Mouse (Mus musculus) neural tube, embryonic 11.5 days (tissue): ENCODE data around the gene Sele. TPM values are rescaled to one million over a fixed set of nuclear protein-coding genes. Genes with fewer than 3 reads are reported as not detected.
"Not testable (repeated sequence)": the region's sequence is repeated elsewhere in the genome, so short reads cannot be mapped to it uniquely, and the experiment has no call there.

Experiments used
- ATAC-seq: fragments of 200-750 bp; cut with Nextera tagmentation; 2 replicates; pipeline ENCODE4 v1.8.0; 2017; ENCODE audit warnings: moderate number of reproducible peaks, mild to moderate bottlenecking, moderate TSS enrichment, moderate library complexity; ENCODE audit not compliant: insufficient read depth, low FRiP score, low TSS enrichment
- DNase-seq: peaks from one replicate; pipeline ENCODE4 v3.0.0-alpha.2; 2015; ENCODE audit warnings: low spot score
- H3K27ac ChIP-seq: fragments of 300-500 bp; sonication (generic); 2 replicates; pipeline ENCODE4 v1.5.1; 2014; ENCODE audit warnings: low read depth, mild to moderate bottlenecking, low read length
- H3K27me3 ChIP-seq: fragments of 300-500 bp; sonication (generic); 2 replicates; pipeline ENCODE4 v1.6.1; 2014; ENCODE audit warnings: mild to moderate bottlenecking, low read length, mixed read lengths; ENCODE audit not compliant: control insufficient read depth, insufficient read depth
- H3K36me3 ChIP-seq: fragments of 300-500 bp; sonication (generic); 2 replicates; pipeline ENCODE4 v1.6.1; 2014; ENCODE audit warnings: mild to moderate bottlenecking, low read length, moderate library complexity, mixed read lengths; ENCODE audit not compliant: control insufficient read depth, insufficient read depth
- H3K4me1 ChIP-seq: fragments of 300-500 bp; sonication (generic); 2 replicates; pipeline ENCODE4 v1.6.1; 2014; ENCODE audit warnings: low read length, mixed read lengths; ENCODE audit not compliant: control insufficient read depth, insufficient read depth
- H3K4me2 ChIP-seq: fragments of 300-500 bp; sonication (generic); 2 replicates; pipeline ENCODE4 v1.6.1; 2014; ENCODE audit warnings: low read depth, mild to moderate bottlenecking, moderate library complexity
- H3K4me3 ChIP-seq: fragments of 300-500 bp; sonication (generic); 2 replicates; pipeline ENCODE4 v1.5.1; 2014; ENCODE audit warnings: low read depth, low read length
- H3K9ac ChIP-seq: fragments of 300-500 bp; sonication (generic); 2 replicates; pipeline ENCODE4 v1.6.1; 2014; ENCODE audit warnings: mild to moderate bottlenecking, low read length
- H3K9me3 ChIP-seq: fragments of 300-500 bp; sonication (generic); 2 replicates; pipeline ENCODE4 v1.6.1; 2016; ENCODE audit warnings: low read length; ENCODE audit not compliant: control insufficient read depth
- WGBS: fragments of 180-500 bp; shearing (Covaris S2); extraction: QIAGEN DNeasy Blood & Tissue Kit; methylation state at CpG from one replicate; pipeline ENCODE4 v1.1.7; 2014; 5-methylcytosine and 5-hydroxymethylcytosine counted together
- polyA plus RNA-seq: library from polyadenylated mRNA; unstranded; fragments of >200 nt; fragmentation: Nextera tagmentation; extraction: Ambion mirVana; gene quantifications from 2 replicates; pipeline ENCODE4 v1.2.1, GENCODE M21; 2014

The Sele gene
- 0.08 TPM in 1 of 2 replicates, not detected in the other for polyA plus RNA-seq

DNA sequence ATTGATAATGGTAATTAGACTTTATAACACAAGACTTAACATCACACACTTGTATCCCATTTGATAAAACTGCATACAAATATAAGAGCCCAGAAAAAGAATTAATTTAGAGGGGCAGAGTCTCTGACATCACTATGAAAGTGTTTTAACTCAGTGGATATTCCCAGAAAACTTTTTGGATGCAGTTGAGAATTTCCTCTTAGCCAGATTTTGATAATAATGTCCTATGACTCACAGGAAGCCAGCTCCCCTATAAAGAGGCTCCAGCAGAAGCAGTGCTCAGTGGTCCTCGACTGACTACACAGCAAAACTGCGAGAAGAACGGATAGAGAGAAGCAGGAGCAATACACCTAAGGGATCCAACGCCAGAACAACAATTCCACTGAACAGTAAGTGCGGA is at the start of gene Sele:
Gene Sele (plus strand): TSS at position 301 of the 400 bp plus-strand sequence.
- 79% methylated on average over 5 of the region's 5 CpGs for WGBS

DNA sequence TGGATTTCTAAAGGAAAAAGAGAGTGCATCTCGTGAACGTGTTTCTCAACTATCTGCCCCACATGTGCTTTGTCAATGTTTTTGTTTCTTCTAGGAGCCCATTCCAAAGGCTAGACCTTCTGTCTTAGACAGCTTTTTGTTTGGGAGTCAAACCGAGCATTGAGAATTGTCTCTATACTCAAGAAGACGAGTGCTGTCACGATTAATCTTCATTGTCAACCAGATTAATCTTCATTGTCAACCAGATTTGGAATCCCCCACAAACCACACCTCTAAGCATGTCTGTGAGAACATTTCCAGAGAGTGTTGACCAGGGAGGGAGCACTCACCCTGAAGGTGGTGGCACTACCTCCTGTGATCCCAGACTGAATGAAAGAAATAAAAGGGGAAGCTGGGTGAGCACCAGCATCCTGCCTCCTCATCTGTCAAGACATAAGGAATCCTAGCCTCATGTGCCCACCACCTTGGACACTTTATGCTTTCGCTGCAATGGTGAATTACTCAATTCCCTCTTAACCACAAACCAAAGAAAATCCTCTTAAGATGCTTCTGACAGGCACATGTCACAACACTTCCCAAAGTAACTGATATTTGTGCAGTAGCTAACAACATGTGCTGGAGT is 46.1 kb upstream of the Sele start:
- WGBS: 70% methylated on average over 6 of the region's 6 CpGs
- Histone ChIP-seq H3K9ac (no peak overlapping the region), H3K36me3 (no peaks in the 10 kb centered on the region), H3K9me3 (no peaks in the 10 kb centered on the region), H3K27me3 (no peaks in the 10 kb centered on the region), H3K4me2 (no peak overlapping the region), H3K4me1 (no peaks in the 10 kb centered on the region), H3K27ac (no peak overlapping the region), H3K4me3 (no peak overlapping the region)
- no peak for DNase-seq
- ATAC-seq: no peak

More for the DNA sequence above, at the start of gene Sele:
- no peak within 1 kb of the TSS for H3K4me2 ChIP-seq
- no peak within 1 kb of the TSS for H3K27ac ChIP-seq
- H3K9me3 ChIP-seq: no peaks in the 10 kb centered on the region
- H3K4me3 ChIP-seq: no peak within 1 kb of the TSS
- H3K9ac ChIP-seq: no peak within 1 kb of the TSS
- H3K4me1 ChIP-seq: no peaks in the 10 kb centered on the region
- DNase-seq: no peak
- no peak for ATAC-seq
- no peaks in the 10 kb centered on the region for H3K36me3 ChIP-seq
- no peaks in the 10 kb centered on the region for H3K27me3 ChIP-seq

DNA sequence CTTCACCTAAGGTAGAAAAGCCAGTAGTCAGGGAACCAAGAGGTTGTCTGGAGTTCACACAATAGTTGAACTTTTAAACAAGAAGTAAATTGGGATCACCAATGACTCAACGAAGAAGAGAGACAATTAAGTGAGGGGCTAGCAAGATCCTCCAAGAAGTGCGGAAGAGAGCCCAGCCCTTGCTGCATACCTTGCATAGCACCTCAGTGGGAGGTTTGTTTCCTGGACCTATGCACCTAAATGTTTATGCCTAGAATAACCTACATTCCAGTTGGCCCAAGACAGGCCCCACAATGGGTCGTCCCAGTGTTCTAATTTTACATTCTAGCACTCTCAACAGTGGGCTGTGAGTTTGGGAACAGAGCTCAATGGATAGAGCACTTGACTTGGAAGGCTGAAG is 43.7 kb upstream of the Sele start:
- no peak overlapping the region for H3K4me2 ChIP-seq
- ATAC-seq: no peak
- WGBS: 81% methylated on average over 3 of the region's 3 CpGs
- H3K4me1 ChIP-seq: no peaks in the 10 kb centered on the region
- H3K27me3 ChIP-seq: no peaks in the 10 kb centered on the region
- H3K36me3 ChIP-seq: no peaks in the 10 kb centered on the region
- H3K9ac ChIP-seq: no peak overlapping the region
- DNase-seq: no peak
- no peaks in the 10 kb centered on the region for H3K9me3 ChIP-seq
- no peak overlapping the region for H3K4me3 ChIP-seq
- no peak overlapping the region for H3K27ac ChIP-seq

GRCm38 (mm10) chr1:164009235-164009634 is 38.8 kb upstream of the Sele start:
- H3K9me3 ChIP-seq: no peaks in the 10 kb centered on the region
- 45% methylated on average over 2 of the region's 2 CpGs for WGBS
- no peak overlapping the region for H3K27ac ChIP-seq
- DNase-seq (no peak), ATAC-seq (no peak)
- H3K9ac ChIP-seq: no peak overlapping the region
- H3K36me3 ChIP-seq: no peaks in the 10 kb centered on the region
- H3K4me1 ChIP-seq: no peaks in the 10 kb centered on the region
- H3K4me2 ChIP-seq: no peak overlapping the region
- no peak overlapping the region for H3K4me3 ChIP-seq
- H3K27me3 ChIP-seq: no peaks in the 10 kb centered on the region

- no peak overlapping the region for H3K9ac ChIP-seq
- H3K4me1 ChIP-seq: no peaks in the 10 kb centered on the region
- H3K9me3 ChIP-seq: no peaks in the 10 kb centered on the region
- no peak overlapping the region for H3K27ac ChIP-seq
- WGBS: 91% methylated on average over 1 of the region's 1 CpGs
- ATAC-seq: no peak
- H3K4me3 ChIP-seq: no peak overlapping the region
- no peaks in the 10 kb centered on the region for H3K36me3 ChIP-seq
- no peaks in the 10 kb centered on the region for H3K27me3 ChIP-seq
- no peak for DNase-seq
- H3K4me2 ChIP-seq: no peak overlapping the region
Observed at GRCm38 (mm10) chr1:164014616-164015015, 33.4 kb upstream of the Sele start.

GRCm38 (mm10) chr1:164018221-164018896 is 29.7 kb upstream of the Sele start:
- Histone ChIP-seq H3K27ac (no peak overlapping the region), H3K36me3 (no peaks in the 10 kb centered on the region), H3K27me3 (no peaks in the 10 kb centered on the region), H3K4me3 (no peak overlapping the region), H3K9ac (no peak overlapping the region), H3K4me2 (no peak overlapping the region), H3K9me3 (no peaks in the 10 kb centered on the region), H3K4me1 (no peaks in the 10 kb centered on the region)
- WGBS: 83% methylated on average over 16 of the region's 16 CpGs
- DNase-seq (no peak), ATAC-seq (no peak)

DNA sequence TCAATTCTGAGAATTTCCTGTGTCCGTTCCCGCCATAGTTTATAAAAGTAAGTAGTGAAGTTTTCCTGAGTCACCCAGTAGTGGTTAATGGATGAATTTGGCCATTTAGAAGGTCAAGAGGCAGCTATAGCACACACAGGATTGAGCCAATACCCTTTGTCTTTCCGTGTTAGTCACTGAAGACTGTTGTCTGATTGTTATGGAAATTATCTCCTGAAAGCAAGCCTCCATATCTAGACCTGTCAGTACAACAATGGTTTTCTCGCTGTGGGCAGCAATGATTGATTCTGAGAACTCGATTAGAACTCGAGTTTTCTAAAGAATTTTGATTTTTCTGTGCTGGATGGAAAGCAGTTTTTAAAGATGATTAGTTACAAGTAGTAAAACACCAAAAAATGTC is 28.2 kb upstream of the Sele start:
- Histone ChIP-seq H3K9ac (no peak overlapping the region), H3K27me3 (no peaks in the 10 kb centered on the region), H3K36me3 (no peaks in the 10 kb centered on the region), H3K4me3 (no peak overlapping the region), H3K9me3 (no peaks in the 10 kb centered on the region), H3K4me1 (no peaks in the 10 kb centered on the region), H3K4me2 (no peak overlapping the region), H3K27ac (no peak overlapping the region)
- ATAC-seq (no peak), DNase-seq (no peak)
- WGBS: 33% methylated on average over 6 of the region's 6 CpGs

- not testable (repeated sequence) for H3K4me2 ChIP-seq, H3K4me3 ChIP-seq, H3K9me3 ChIP-seq, DNase-seq, H3K27ac ChIP-seq, ATAC-seq, H3K27me3 ChIP-seq, H3K4me1 ChIP-seq, H3K9ac ChIP-seq, H3K36me3 ChIP-seq
- WGBS: 91% methylated on average over 3 of the region's 3 CpGs
Observed at GRCm38 (mm10) chr1:164020746-164021145, 27.3 kb upstream of the Sele start.

GRCm38 (mm10) chr1:164022106-164022505 is 25.9 kb upstream of the Sele start:
- H3K9ac ChIP-seq, H3K4me3 ChIP-seq, H3K27me3 ChIP-seq, H3K36me3 ChIP-seq, H3K4me2 ChIP-seq, DNase-seq, H3K9me3 ChIP-seq, H3K27ac ChIP-seq, H3K4me1 ChIP-seq, ATAC-seq: not testable (repeated sequence)
- 77% methylated on average over 5 of the region's 5 CpGs for WGBS
